Mouse (Mus musculus) midbrain, embryonic 15.5 days (tissue): Measurements from ENCODE around the gene Ern1. TPM values are rescaled to one million over a fixed set of nuclear protein-coding genes. Genes with fewer than 3 reads are reported as not detected.
"Not testable (repeated sequence)": the region's sequence is repeated elsewhere in the genome, so short reads cannot be mapped to it uniquely, and the experiment has no call there.

Experiments
- ATAC-seq: fragments of 200-750 bp; cut with Nextera tagmentation; replicated peaks from 2 replicates; pipeline ENCODE4 v1.8.0; 2017; ENCODE audit warnings: moderate TSS enrichment
- H3K27ac ChIP-seq: fragments of 300-500 bp; sonication (generic); 2 replicates; pipeline ENCODE4 v1.5.1; 2015; ENCODE audit warnings: mild to moderate bottlenecking, inconsistent platforms
- H3K27me3 ChIP-seq: fragments of 300-500 bp; sonication (generic); replicated peaks from 2 replicates; pipeline ENCODE4 v1.6.1; 2015; ENCODE audit warnings: inconsistent platforms
- H3K36me3 ChIP-seq: fragments of 300-500 bp; sonication (generic); replicated peaks from 2 replicates; pipeline ENCODE4 v1.6.1; 2015; ENCODE audit warnings: inconsistent platforms
- H3K4me1 ChIP-seq: fragments of 300-500 bp; sonication (generic); 2 replicates; pipeline ENCODE4 v1.6.1; 2015; ENCODE audit warnings: inconsistent platforms
- H3K4me2 ChIP-seq: fragments of 300-500 bp; sonication (generic); 2 replicates; pipeline ENCODE4 v1.6.1; 2015; ENCODE audit warnings: inconsistent platforms, mild to moderate bottlenecking, moderate library complexity
- H3K4me3 ChIP-seq: fragments of 300-500 bp; sonication (generic); 2 replicates; pipeline ENCODE4 v1.5.1; 2015; ENCODE audit warnings: mild to moderate bottlenecking, inconsistent platforms
- H3K9ac ChIP-seq: fragments of 300-500 bp; sonication (generic); 2 replicates; pipeline ENCODE4 v1.6.1; 2015; ENCODE audit warnings: mild to moderate bottlenecking, inconsistent platforms
- H3K9me3 ChIP-seq: fragments of 300-500 bp; sonication (generic); 2 replicates; pipeline ENCODE4 v1.6.1; 2016; ENCODE audit warnings: inconsistent platforms
- WGBS: fragments of 180-500 bp; shearing (Covaris S2); methylation state at CpG from one replicate; pipeline ENCODE4 v1.1.7; 2015; ENCODE audit warnings: mixed read lengths; 5-methylcytosine and 5-hydroxymethylcytosine counted together
- polyA plus RNA-seq: library from polyadenylated mRNA; unstranded; fragments of >200 nt; fragmentation: Nextera tagmentation; extraction: Ambion mirVana; gene quantifications from 2 replicates; pipeline ENCODE4 v1.2.1, GENCODE M21; 2015

Gene Ern1
- polyA plus RNA-seq, 1 experiment from 2014 or later = 7.6 TPM

DNA sequence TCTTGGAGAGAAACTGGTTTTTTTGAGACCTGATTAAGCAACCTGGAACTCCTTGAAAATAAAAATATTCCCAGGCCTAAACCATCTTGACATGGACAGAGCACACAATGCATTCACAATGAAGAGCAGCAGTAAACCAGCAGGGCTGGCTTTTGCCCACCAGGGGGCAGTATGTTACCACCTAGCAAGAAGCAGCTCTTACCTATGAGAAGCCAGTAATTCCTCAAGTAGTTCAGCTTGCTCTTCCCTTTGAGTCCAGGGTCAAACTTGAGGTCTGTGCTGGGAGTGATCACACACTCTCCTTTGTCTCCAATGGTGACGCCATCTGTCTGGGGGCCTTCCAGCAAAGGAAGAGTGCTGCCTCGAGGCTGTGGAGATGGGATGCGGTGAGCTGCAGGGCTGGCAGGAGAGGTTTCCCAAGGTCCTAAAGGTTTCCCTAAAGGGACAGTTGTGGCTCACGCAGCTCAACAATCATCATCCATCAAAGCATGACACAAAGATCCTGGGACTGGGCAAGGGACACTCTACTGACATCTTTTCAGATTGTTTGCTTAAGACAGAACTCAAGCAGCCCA is 68.9 kb downstream of the Ern1 start:
- 42% methylated on average over 4 of the region's 4 CpGs for WGBS
- peak; percentile 69 for ATAC-seq

DNA sequence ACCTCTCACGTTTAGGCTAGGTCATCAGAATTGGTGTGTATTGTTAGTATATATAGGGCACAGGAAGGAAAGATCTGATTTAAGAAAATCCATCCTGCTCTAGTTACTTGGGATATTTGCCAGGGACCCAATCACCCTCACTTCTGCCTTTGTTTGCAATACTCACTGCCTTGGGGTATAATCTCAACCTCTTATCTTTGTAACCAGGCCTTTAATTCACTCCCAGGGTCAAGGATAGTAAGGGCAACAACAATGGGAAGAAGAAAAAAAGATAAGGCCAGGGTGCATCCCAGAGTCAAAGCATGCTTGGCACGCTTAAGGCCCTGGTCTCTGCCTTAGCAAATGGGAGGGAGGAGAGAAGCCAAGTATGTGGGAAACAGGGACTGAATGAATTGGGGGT is 69.8 kb downstream of the Ern1 start:
- no peaks in the 10 kb centered on the region for H3K4me1 ChIP-seq

More for the DNA sequence above, 68.9 kb downstream of the Ern1 start:
- Histone ChIP-seq H3K4me2 (no peak overlapping the region), H3K4me1 (no peaks in the 10 kb centered on the region), H3K4me3 (no peak overlapping the region), H3K9me3 (no peaks in the 10 kb centered on the region), H3K36me3 (0 out of 2 replicates have a peak, but pooled peaks cover 6% of the 10 kb centered on the region), H3K9ac (0 out of 2 replicates have a peak overlapping the region, but pooled peaks have one; percentile 7), H3K27ac (no peak overlapping the region), H3K27me3 (no peaks in the 10 kb centered on the region)

DNA sequence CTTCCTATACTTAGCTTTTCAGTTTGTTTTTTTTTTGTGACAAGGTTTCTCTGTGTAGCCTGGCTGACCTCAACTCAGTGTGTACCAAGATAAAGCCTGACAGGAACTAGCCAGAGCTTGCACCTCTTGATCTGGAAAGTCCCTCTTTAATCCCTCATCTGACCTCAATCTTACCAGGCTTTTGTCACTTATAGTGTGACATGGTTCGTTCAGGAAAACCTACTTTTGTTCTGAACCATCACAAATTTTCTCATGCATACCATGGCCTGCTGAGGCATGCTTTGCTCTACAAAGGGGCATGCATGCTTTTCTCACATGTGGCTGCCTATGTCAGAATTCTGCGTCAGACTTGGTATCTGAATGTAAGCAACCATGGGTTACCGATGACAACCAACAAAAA is 71.3 kb downstream of the Ern1 start:
- Histone ChIP-seq H3K36me3 (0 out of 2 replicates have a peak, but pooled peaks cover 14% of the 10 kb centered on the region), H3K9me3 (no peaks in the 10 kb centered on the region), H3K4me1 (no peaks in the 10 kb centered on the region), H3K4me3 (no peak overlapping the region), H3K4me2 (no peak overlapping the region), H3K27ac (no peak overlapping the region), H3K27me3 (no peaks in the 10 kb centered on the region), H3K9ac (no peak overlapping the region)
- ATAC-seq = no peak
- 58% methylated on average over 3 of the region's 3 CpGs for WGBS

More for the DNA sequence above, 69.8 kb downstream of the Ern1 start:
- H3K27ac ChIP-seq = no peak overlapping the region
- H3K9ac ChIP-seq = no peak overlapping the region
- no peaks in the 10 kb centered on the region for H3K9me3 ChIP-seq
- 0 out of 2 replicates have a peak, but pooled peaks cover 9% of the 10 kb centered on the region for H3K36me3 ChIP-seq
- 84% methylated on average over 2 of the region's 2 CpGs for WGBS
- no peak overlapping the region for H3K4me3 ChIP-seq
- no peak for ATAC-seq
- H3K27me3 ChIP-seq = no peaks in the 10 kb centered on the region
- H3K4me2 ChIP-seq = no peak overlapping the region

GRCm38 (mm10) chr11:106412641-106413360 is 74.9 kb downstream of the Ern1 start:
- H3K4me2 ChIP-seq = no peak overlapping the region
- H3K4me1 ChIP-seq = no peaks in the 10 kb centered on the region
- no peak overlapping the region for H3K27ac ChIP-seq
- no peaks in the 10 kb centered on the region for H3K27me3 ChIP-seq
- 85% methylated on average over 3 of the region's 3 CpGs for WGBS
- H3K9me3 ChIP-seq = no peaks in the 10 kb centered on the region
- H3K36me3 ChIP-seq = 0 out of 2 replicates have a peak, but pooled peaks cover 14% of the 10 kb centered on the region
- H3K4me3 ChIP-seq = no peak overlapping the region
- H3K9ac ChIP-seq = no peak overlapping the region
- no peak for ATAC-seq

DNA sequence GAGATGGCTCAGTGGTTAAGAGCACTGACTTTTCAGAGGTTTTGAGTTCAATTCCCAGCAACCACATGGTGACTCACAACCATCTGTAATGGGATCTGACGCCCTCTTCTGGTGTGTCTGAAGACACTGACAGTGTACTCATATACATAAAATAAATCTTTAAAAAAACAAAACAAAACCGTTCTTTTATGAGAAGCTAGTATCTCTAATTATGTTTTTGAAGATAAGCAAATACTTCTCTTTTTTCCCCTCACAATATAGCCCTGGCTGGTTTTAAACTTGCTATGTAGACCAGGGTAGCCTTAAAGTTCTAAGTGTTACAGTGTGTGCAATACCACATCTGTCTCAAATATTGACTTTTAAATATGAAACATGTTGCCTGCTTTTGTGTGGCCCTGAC is 76.5 kb downstream of the Ern1 start:
- Histone ChIP-seq H3K4me1 (no peaks in the 10 kb centered on the region), H3K4me3 (no peak overlapping the region)
- 87% methylated on average over 2 of the region's 2 CpGs for WGBS

DNA sequence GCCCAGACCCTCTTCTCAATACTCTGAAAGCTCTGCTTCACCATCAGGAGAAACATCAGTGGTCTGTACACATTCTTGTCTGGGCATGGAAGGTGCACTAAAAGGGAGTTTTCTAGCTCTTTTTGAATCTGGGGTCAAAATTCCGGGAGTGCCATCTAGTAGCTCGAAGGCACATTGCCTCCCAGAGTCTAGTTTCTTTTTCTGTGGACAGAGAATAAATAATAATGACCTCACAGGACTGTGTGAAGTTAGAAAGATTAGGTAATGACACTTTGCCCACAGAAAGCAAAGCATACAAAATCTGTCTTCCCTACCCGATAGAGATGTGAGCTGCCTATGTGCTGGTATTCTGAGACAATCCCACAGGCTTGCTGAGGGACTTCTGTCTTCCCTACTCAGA is 77.1 kb downstream of the Ern1 start:
- H3K27me3 ChIP-seq = no peaks in the 10 kb centered on the region
- 86% methylated on average over 3 of the region's 3 CpGs for WGBS
- H3K9me3 ChIP-seq = no peaks in the 10 kb centered on the region
- no peaks in the 10 kb centered on the region for H3K4me1 ChIP-seq
- H3K36me3 ChIP-seq = peaks cover 27% of the 10 kb centered on the region; the same call in 1 of the 2 replicates
- no peak overlapping the region for H3K27ac ChIP-seq
- H3K4me3 ChIP-seq = no peak overlapping the region
- no peak overlapping the region for H3K4me2 ChIP-seq
- no peak overlapping the region for H3K9ac ChIP-seq
- no peak for ATAC-seq

More for the DNA sequence above, 76.5 kb downstream of the Ern1 start:
- Histone ChIP-seq H3K4me2 (no peak overlapping the region), H3K9ac (no peak overlapping the region), H3K27me3 (no peaks in the 10 kb centered on the region), H3K36me3 (peaks cover 27% of the 10 kb centered on the region; the same call in 1 of the 2 replicates), H3K9me3 (no peaks in the 10 kb centered on the region), H3K27ac (no peak overlapping the region)
- ATAC-seq = no peak

DNA sequence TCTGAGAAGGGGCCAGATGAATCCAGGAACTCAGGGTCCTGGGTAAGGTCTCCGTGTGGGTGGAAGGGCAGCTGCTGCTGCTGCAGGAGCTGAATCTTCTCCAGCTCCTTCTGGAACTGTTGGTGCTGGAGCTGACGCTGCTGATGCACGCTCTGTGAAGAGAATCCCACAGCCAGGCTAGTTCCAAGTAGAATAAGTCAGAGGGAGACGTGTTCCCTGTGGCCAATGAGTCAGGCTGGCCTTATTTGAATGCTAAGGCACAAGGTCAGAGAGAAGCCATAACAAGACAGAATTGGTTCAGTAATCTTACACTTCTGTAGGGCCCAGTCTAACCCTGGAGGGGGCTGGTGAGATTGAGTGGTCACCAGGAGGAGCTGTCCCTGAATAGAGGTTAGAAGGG is 77.6 kb downstream of the Ern1 start:
- no peaks in the 10 kb centered on the region for H3K27me3 ChIP-seq

GRCm38 (mm10) chr11:106398481-106398880 is 89.2 kb downstream of the Ern1 start:
- Histone ChIP-seq H3K4me2 (no peak overlapping the region), H3K4me1 (no peaks in the 10 kb centered on the region), H3K4me3 (no peak overlapping the region), H3K9ac (no peak overlapping the region), H3K27me3 (no peaks in the 10 kb centered on the region), H3K36me3 (0 out of 2 replicates have a peak, but pooled peaks cover 14% of the 10 kb centered on the region), H3K27ac (no peak overlapping the region), H3K9me3 (no peaks in the 10 kb centered on the region)
- WGBS = 92% methylated on average over 8 of the region's 8 CpGs
- no peak for ATAC-seq

More for the DNA sequence above, 77.6 kb downstream of the Ern1 start:
- ATAC-seq = no peak
- Histone ChIP-seq H3K27ac (no peak overlapping the region), H3K36me3 (peaks cover 27% of the 10 kb centered on the region; the same call in 1 of the 2 replicates), H3K4me1 (no peaks in the 10 kb centered on the region), H3K4me3 (no peak overlapping the region), H3K9me3 (no peaks in the 10 kb centered on the region), H3K9ac (no peak overlapping the region), H3K4me2 (no peak overlapping the region)
- WGBS = 81% methylated on average over 4 of the region's 4 CpGs

GRCm38 (mm10) chr11:106397656-106398055 is 90.0 kb downstream of the Ern1 start:
- 0 out of 2 replicates have a peak, but pooled peaks cover 14% of the 10 kb centered on the region for H3K36me3 ChIP-seq

DNA sequence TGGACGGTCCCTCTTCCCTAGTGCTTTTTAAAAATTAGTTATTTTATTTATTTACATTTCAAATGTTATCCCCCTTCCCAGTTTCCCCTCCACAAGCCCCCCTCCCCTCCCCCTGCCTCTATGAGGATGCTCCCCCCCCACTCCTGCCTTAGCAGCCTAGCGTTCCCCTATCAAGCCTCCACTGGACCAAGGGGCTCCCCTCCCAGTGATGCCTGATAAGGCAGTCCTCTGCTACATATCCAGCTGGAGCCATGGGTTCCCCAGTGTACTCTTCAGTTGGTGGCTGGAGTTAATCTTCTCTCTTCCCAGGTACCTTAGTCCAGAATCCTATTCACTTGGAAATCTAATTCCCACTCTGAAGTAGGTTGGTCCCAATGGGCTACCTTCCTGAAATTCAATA is 93.6 kb downstream of the Ern1 start:
- not testable (repeated sequence) for H3K27me3 ChIP-seq, H3K9me3 ChIP-seq, H3K4me1 ChIP-seq, H3K9ac ChIP-seq, H3K4me3 ChIP-seq, H3K4me2 ChIP-seq, H3K36me3 ChIP-seq, ATAC-seq, H3K27ac ChIP-seq
- WGBS = 77% methylated on average over 2 of the region's 2 CpGs

More at GRCm38 (mm10) chr11:106397656-106398055, 90.0 kb downstream of the Ern1 start:
- no peak overlapping the region for H3K4me3 ChIP-seq
- WGBS = 84% methylated on average over 3 of the region's 3 CpGs
- H3K4me1 ChIP-seq = no peaks in the 10 kb centered on the region
- no peak overlapping the region for H3K9ac ChIP-seq
- no peaks in the 10 kb centered on the region for H3K27me3 ChIP-seq
- no peak for ATAC-seq
- no peak overlapping the region for H3K27ac ChIP-seq
- no peak overlapping the region for H3K4me2 ChIP-seq
- no peaks in the 10 kb centered on the region for H3K9me3 ChIP-seq

GRCm38 (mm10) chr11:106393331-106393616 is 94.4 kb downstream of the Ern1 start:
- Histone ChIP-seq H3K4me1 (no peaks in the 10 kb centered on the region), H3K9ac (no peak overlapping the region)
- WGBS = 72% methylated on average over 4 of the region's 4 CpGs

DNA sequence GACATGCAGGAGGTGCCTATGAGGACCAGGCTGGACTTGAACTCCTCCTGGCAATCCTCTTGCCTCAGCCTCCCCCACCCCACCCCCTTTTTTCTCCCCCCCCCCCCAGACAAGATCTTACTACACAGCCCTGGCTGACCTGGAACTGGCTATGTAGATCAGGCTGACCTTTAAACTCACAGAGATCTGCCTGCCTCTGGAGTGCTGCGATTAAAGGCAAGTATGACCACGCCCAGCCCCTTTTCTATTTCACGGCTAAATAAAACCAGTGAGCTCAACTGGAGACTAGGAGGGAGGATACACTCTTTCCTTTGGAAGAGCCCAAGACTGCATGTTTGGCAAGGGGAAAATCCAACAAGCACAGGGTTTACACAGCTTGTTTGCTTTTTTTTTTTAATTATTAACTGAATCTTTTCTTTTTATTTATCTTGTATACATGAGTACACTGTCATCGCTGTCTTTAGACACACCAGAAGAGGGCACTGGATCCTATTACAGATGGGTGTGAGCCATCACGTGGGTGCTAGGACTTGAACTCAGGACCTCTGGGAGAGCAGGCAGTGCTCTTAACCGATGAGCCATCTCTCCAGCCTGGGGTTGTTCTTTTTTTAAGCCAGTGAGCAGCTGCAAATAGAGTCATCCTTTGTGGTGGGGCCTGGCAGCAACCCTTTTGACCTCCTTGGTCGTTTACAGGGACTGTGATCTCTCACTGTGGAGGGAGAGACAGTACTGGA is 94.9 kb downstream of the Ern1 start:
- Histone ChIP-seq H3K27me3 (no peaks in the 10 kb centered on the region), H3K9ac (no peak overlapping the region), H3K9me3 (no peaks in the 10 kb centered on the region), H3K27ac (no peak overlapping the region), H3K4me3 (no peak overlapping the region), H3K4me2 (no peak overlapping the region), H3K36me3 (no peaks in the 10 kb centered on the region), H3K4me1 (no peaks in the 10 kb centered on the region)
- ATAC-seq = no peak
- 73% methylated on average over 7 of the region's 7 CpGs for WGBS

More at GRCm38 (mm10) chr11:106393331-106393616, 94.4 kb downstream of the Ern1 start:
- no peaks in the 10 kb centered on the region for H3K36me3 ChIP-seq
- no peak overlapping the region for H3K27ac ChIP-seq
- no peaks in the 10 kb centered on the region for H3K9me3 ChIP-seq
- H3K4me2 ChIP-seq = no peak overlapping the region
- no peak overlapping the region for H3K4me3 ChIP-seq
- H3K27me3 ChIP-seq = no peaks in the 10 kb centered on the region
- ATAC-seq = no peak
